Mouse (Mus musculus) ZHBTc4 (cell line): ENCODE measurements around the gene Cox10.

Experiments
- DNase-seq: peaks from one replicate; pipeline ENCODE4 v3.0.0-alpha.2; 2011; ENCODE audit warnings: low read depth, low spot score

The Cox10 gene

GRCm38 (mm10) chr11:64000200-64000794 is 79.0 kb downstream of the Cox10 start:
- DNase-seq: peak; percentile 83

GRCm38 (mm10) chr11:63999431-63999830 is 79.8 kb downstream of the Cox10 start:
- DNase-seq: no peak

GRCm38 (mm10) chr11:63991958-63992357 is 87.3 kb downstream of the Cox10 start:
- no peak for DNase-seq

- DNase-seq: no peak
Measured at GRCm38 (mm10) chr11:63990759-63991158, 88.5 kb downstream of the Cox10 start.

- DNase-seq: no peak
Measured at GRCm38 (mm10) chr11:63990311-63990710, 89.0 kb downstream of the Cox10 start.

GRCm38 (mm10) chr11:63988991-63989860 is 90.0 kb downstream of the Cox10 start:
- no peak for DNase-seq

- DNase-seq: no peak
Measured at GRCm38 (mm10) chr11:63988031-63988665, 91.1 kb downstream of the Cox10 start.

- DNase-seq: no peak
Measured at GRCm38 (mm10) chr11:63986710-63987109, 92.6 kb downstream of the Cox10 start.

GRCm38 (mm10) chr11:63985481-63985880 is 93.8 kb downstream of the Cox10 start:
- no peak for DNase-seq

GRCm38 (mm10) chr11:63984622-63985168 is 94.6 kb downstream of the Cox10 start:
- DNase-seq: no peak

- peak; percentile 14 for DNase-seq
Measured at GRCm38 (mm10) chr11:63977741-63978140, 101.5 kb downstream of the Cox10 start.

- no peak for DNase-seq
Measured at GRCm38 (mm10) chr11:63976775-63977174, 102.5 kb downstream of the Cox10 start.

- DNase-seq: no peak
Measured at GRCm38 (mm10) chr11:63975260-63975899, 103.9 kb downstream of the Cox10 start.

GRCm38 (mm10) chr11:63973973-63974372 is 105.3 kb downstream of the Cox10 start:
- no peak for DNase-seq

- no peak for DNase-seq
Measured at GRCm38 (mm10) chr11:63971462-63971861, 107.8 kb downstream of the Cox10 start.

GRCm38 (mm10) chr11:63970818-63971217 is 108.5 kb downstream of the Cox10 start:
- no peak for DNase-seq

GRCm38 (mm10) chr11:63969205-63969910 is 109.9 kb downstream of the Cox10 start:
- no peak for DNase-seq

GRCm38 (mm10) chr11:63968388-63969035 is 110.8 kb downstream of the Cox10 start:
- no peak for DNase-seq

GRCm38 (mm10) chr11:63967641-63968387 is 111.5 kb downstream of the Cox10 start:
- no peak for DNase-seq

GRCm38 (mm10) chr11:63965437-63965836 is 113.8 kb downstream of the Cox10 start:
- no peak for DNase-seq
